21 mouse cellular contexts compared by ENCODE assay signal in the genomic region with DNA sequence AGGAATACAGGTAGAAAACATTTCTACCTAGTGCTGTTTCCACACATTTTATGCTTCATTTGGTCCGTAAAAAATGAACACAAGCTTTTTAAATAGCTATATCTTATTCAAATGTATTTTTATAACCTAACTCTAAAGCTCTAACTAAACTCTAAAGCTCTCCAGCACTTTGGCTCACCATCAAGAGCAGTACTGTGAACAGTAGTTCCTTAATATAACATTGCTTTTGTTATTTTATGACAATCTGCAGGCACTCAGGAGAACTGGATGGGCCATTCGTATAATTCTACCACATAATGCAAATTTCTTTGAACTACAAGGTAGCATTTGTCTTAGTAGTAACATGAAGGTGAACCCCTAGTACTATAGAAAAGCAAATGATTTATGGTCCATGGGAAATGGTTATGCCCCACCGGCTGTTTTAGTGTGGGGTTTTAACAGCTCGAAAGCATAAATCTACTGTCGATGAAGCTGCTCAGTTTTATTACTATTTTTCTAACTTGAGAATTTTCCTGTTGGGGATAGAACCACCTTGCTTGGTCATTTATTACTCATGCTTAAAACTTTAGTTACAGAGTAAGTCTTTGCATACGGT.
DNase-seq lines count a peak whose midpoint lies in the region; ATAC-seq and TF ChIP-seq lines count a peak whose summit lies in the region.
"Had no signal": no experiment of that assay in that cellular context is flagged by ENCODE, and none has a peak within 500 bp of the region (broad histone marks: within the 10 kb centered on the region; RNA-seq: fewer than 3 reads in every experiment).

No protein-coding gene starts in this region.

- 92% methylated on average over 6 of the region's 6 CpGs for WGBS in midbrain, postnatal 0 days

- TF ChIP-seq CTCF in layer of hippocampus, adult 2 months (conservative IDR thresholded peaks at IDR 0.05) = no peak
- TF ChIP-seq CTCF in midbrain, postnatal 0 days (IDR thresholded peaks at IDR 0.05) = no peak

- DNase-seq in embryo, embryonic 11 days = peak; percentile 14
- no peak for DNase-seq in embryo, embryonic 9.5 days (ENCODE audit: extremely low spot score)
- DNase-seq in layer of hippocampus, adult 2 months (ENCODE audit: low spot score in 2 of 2) = no peak
- DNase-seq in layer of hippocampus, adult 18-20 months (ENCODE audit: low spot score in 2 of 2) = no peak
- DNase-seq in brain, adult 2 months (ENCODE audit: low read depth, low spot score) = peak; percentile 39
- peak; percentile 53 for DNase-seq in mesoderm, embryonic 11.5 days (ENCODE audit: low read depth, low spot score)
- no peak for DNase-seq in midbrain, postnatal 0 days (ENCODE audit: low spot score)
- DNase-seq: adrenal gland, postnatal 14 days; cerebellum, adult 18-20 months; cerebellum, adult 9-11 months; cerebellum, postnatal 36 days; forebrain, postnatal 0 days; gastrocnemius, postnatal 10 days; heart, adult 18-20 months; heart, postnatal 10 days; heart, postnatal 4 days had no signal

- ATAC-seq in midbrain, postnatal 0 days (ENCODE audit: low FRiP score) = no peak
- ATAC-seq: forebrain, embryonic 13.5 days; forebrain, postnatal 0 days; hindbrain, embryonic 16.5 days had no signal

- no peak overlapping the region for H3K4me2 ChIP-seq in midbrain, postnatal 0 days (ENCODE audit: low read depth, low read length, poor library complexity, severe bottlenecking)
- H3K4me2 ChIP-seq: forebrain, embryonic 13.5 days; hindbrain, embryonic 12.5 days had no signal

- H3K4me3 ChIP-seq in layer of hippocampus, adult 2 months = no peak overlapping the region
- no peak overlapping the region for H3K4me3 ChIP-seq in midbrain, postnatal 0 days (ENCODE audit: low read depth, low read length)
- H3K4me3 ChIP-seq: embryonic facial prominence, embryonic 10.5 days; forebrain, embryonic 13.5 days; heart, embryonic 10.5 days; hindbrain, embryonic 12.5 days had no signal

- H3K9ac ChIP-seq in midbrain, postnatal 0 days (replicated peaks; ENCODE audit: low read length, poor library complexity, severe bottlenecking) = no peak overlapping the region
- H3K9ac ChIP-seq: forebrain, embryonic 13.5 days; forebrain, postnatal 0 days; hindbrain, embryonic 12.5 days had no signal

- no peaks in the 10 kb centered on the region for H3K9me3 ChIP-seq in midbrain, postnatal 0 days (ENCODE audit: low read length)
- H3K9me3 ChIP-seq: embryonic facial prominence, embryonic 10.5 days; forebrain, embryonic 13.5 days; heart, embryonic 10.5 days; hindbrain, embryonic 12.5 days had no signal

- H3K4me1 ChIP-seq in midbrain, postnatal 0 days (ENCODE audit: insufficient read depth, low read length) = no peaks in the 10 kb centered on the region
- H3K4me1 ChIP-seq: embryonic facial prominence, embryonic 10.5 days; forebrain, embryonic 13.5 days; heart, embryonic 10.5 days; hindbrain, embryonic 12.5 days had no signal

- H3K27me3 ChIP-seq in midbrain, postnatal 0 days (ENCODE audit: insufficient read depth, low read length) = no peaks in the 10 kb centered on the region
- H3K27me3 ChIP-seq: forebrain, embryonic 13.5 days; hindbrain, embryonic 12.5 days had no signal

- no peaks in the 10 kb centered on the region for H3K36me3 ChIP-seq in midbrain, postnatal 0 days (ENCODE audit: insufficient read depth, low read length)
- H3K36me3 ChIP-seq: embryonic facial prominence, embryonic 10.5 days; heart, embryonic 10.5 days; hindbrain, embryonic 12.5 days had no signal

- H3K27ac ChIP-seq in layer of hippocampus, adult 2 months = peak overlapping the region; percentile 24; the same call in 1 of the 2 replicates
- no peak overlapping the region for H3K27ac ChIP-seq in midbrain, postnatal 0 days (ENCODE audit: low read depth, low read length)
- H3K27ac ChIP-seq: embryonic facial prominence, embryonic 10.5 days; forebrain, embryonic 13.5 days; heart, embryonic 10.5 days; hindbrain, embryonic 12.5 days had no signal

Comparison
In these comparisons a context has a peak if more than half of its experiments do, and no peak if none do; other contexts are left out.
1. DNase-seq: peak in embryo, embryonic 11 days (single experiment), brain, adult 2 months (single experiment) and mesoderm, embryonic 11.5 days (single experiment); none in embryo, embryonic 9.5 days (single experiment), layer of hippocampus, adult 2 months (0 of 2), layer of hippocampus, adult 18-20 months (0 of 2) and midbrain, postnatal 0 days (single experiment).